Mouse (Mus musculus) small intestine, adult 2 months (tissue): Measurements from ENCODE around the gene Trim2. TPM values are rescaled to one million over a fixed set of nuclear protein-coding genes. Genes with fewer than 3 reads are reported as not detected.

Experiments
- H3K27ac ChIP-seq: fragments of 200-500 bp; 2 replicates; pipeline ENCODE4 v1.5.1; 2012; ENCODE audit warnings: low read depth, low read length, control low read depth, inconsistent platforms; ENCODE audit not compliant: insufficient read depth
- H3K27me3 ChIP-seq: fragments of 200-500 bp; 2 replicates; pipeline ENCODE4 v1.6.1; 2012; ENCODE audit warnings: mild to moderate bottlenecking, moderate library complexity, low read length, inconsistent platforms; ENCODE audit not compliant: control insufficient read depth, insufficient read depth
- H3K36me3 ChIP-seq: fragments of 200-500 bp; 2 replicates; pipeline ENCODE4 v1.6.1; 2012; ENCODE audit warnings: mild to moderate bottlenecking, low read length, control low read depth, inconsistent platforms; ENCODE audit not compliant: control insufficient read depth, insufficient read depth
- H3K4me1 ChIP-seq: fragments of 200-500 bp; 2 replicates; pipeline ENCODE4 v1.6.1; 2012; ENCODE audit warnings: low read length, inconsistent platforms, mixed read lengths; ENCODE audit not compliant: control insufficient read depth, insufficient read depth, insufficient read length
- H3K4me3 ChIP-seq: fragments of 200-500 bp; 2 replicates; pipeline ENCODE4 v1.5.1; 2012; ENCODE audit warnings: low read depth, mild to moderate bottlenecking, control low read depth, inconsistent platforms, low read length, moderate library complexity
- CTCF ChIP-seq: fragments of 200-500 bp; IDR thresholded peaks from 2 replicates; pipeline ENCODE4 v1.5.1; 2012; ENCODE audit warnings: low read depth, mild to moderate bottlenecking, control low read depth, inconsistent platforms, low read length, moderate library complexity, mixed read lengths; ENCODE audit not compliant: insufficient replicate concordance, insufficient read length; ENCODE audit errors: extremely low read depth
- POLR2A ChIP-seq: fragments of 200-500 bp; IDR thresholded peaks from 2 replicates; pipeline ENCODE4 v1.6.1; 2012; ENCODE audit warnings: low read depth, mild to moderate bottlenecking, control low read depth, inconsistent platforms, low read length, moderate library complexity
- WGBS: fragments of 180-500 bp; shearing (Covaris S2); methylation state at CpG from one replicate; pipeline ENCODE4 v1.1.7; 2018; 5-methylcytosine and 5-hydroxymethylcytosine counted together
- polyA plus RNA-seq: library from polyadenylated mRNA; depleted of rRNA; stranded (reverse); fragments of >200 nt; gene quantifications from 2 replicates; pipeline ENCODE4 v1.2.3, GENCODE M21; 2012

Trim2 gene
- polyA plus RNA-seq, 1 experiment: 52.4 TPM

GRCm38 (mm10) chr3:84175337-84176315, 131.1 kb downstream of the Trim2 start:
- Histone ChIP-seq H3K27ac (no peak overlapping the region), H3K4me3 (no peak overlapping the region), H3K36me3 (peaks cover 31% of the 10 kb centered on the region), H3K4me1 (no peaks in the 10 kb centered on the region; the same call in 1 of the 2 replicates), H3K27me3 (no peaks in the 10 kb centered on the region)
- TF ChIP-seq POLR2A: no peak
- TF ChIP-seq CTCF: peak; percentile 74; the same call in 1 of the 2 replicates
- WGBS: 59% methylated on average over 7 of the region's 7 CpGs

- Histone ChIP-seq H3K27me3 (no peaks in the 10 kb centered on the region), H3K4me3 (no peak within 1 kb of the TSS), H3K27ac (no peak within 1 kb of the TSS), H3K36me3 (peaks cover 32% of the 10 kb centered on the region), H3K4me1 (no peaks in the 10 kb centered on the region; the same call in 1 of the 2 replicates)
- no peak for TF ChIP-seq CTCF
- no peak for TF ChIP-seq POLR2A
- 78% methylated on average over 11 of the region's 11 CpGs for WGBS
These were observed 133.0 kb downstream of the Trim2 start, which contains the start of gene Gm6525 for GRCm38 (mm10) chr3:84173581-84174154. Gene Gm6525, plus strand, starts transcription at chr3:84174104.

GRCm38 (mm10) chr3:84172406-84172805, 134.3 kb downstream of the Trim2 start:
- H3K27me3 ChIP-seq: no peaks in the 10 kb centered on the region
- 63% methylated on average over 11 of the region's 11 CpGs for WGBS
- H3K4me1 ChIP-seq: no peaks in the 10 kb centered on the region
- no peak for TF ChIP-seq CTCF
- no peak for TF ChIP-seq POLR2A
- peaks cover 38% of the 10 kb centered on the region for H3K36me3 ChIP-seq
- H3K4me3 ChIP-seq: no peak overlapping the region
- H3K27ac ChIP-seq: no peak overlapping the region

GRCm38 (mm10) chr3:84169393-84170005, 137.2 kb downstream of the Trim2 start:
- 80% methylated on average over 8 of the region's 8 CpGs for WGBS
- TF ChIP-seq CTCF (no peak), POLR2A (no peak)
- no peak overlapping the region for H3K4me3 ChIP-seq
- no peak overlapping the region for H3K27ac ChIP-seq
- peaks cover 45% of the 10 kb centered on the region for H3K36me3 ChIP-seq
- no peaks in the 10 kb centered on the region for H3K27me3 ChIP-seq
- H3K4me1 ChIP-seq: no peaks in the 10 kb centered on the region

DNA sequence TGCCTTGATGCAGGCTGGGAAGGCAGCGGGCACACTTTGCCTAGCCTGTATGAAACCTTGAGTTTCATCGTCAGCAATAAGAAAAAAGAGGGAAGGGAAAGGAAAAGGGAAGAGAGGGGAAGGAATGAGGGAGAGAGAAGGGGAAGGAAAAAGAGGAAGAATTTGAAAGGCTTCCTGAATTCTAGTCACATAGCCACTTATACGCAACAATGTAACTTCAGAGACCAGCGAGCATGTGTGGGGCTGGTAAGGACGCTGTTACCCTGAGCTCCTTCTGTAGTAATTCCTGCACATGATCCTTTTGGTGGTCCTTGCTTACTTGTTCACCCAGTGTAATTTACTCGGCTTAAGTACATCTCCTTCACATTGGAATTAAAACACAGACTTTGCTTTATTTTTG, 137.7 kb downstream of the Trim2 start:
- no peak for TF ChIP-seq CTCF
- TF ChIP-seq POLR2A: no peak
- H3K4me3 ChIP-seq: no peak overlapping the region
- H3K27ac ChIP-seq: no peak overlapping the region
- WGBS: 85% methylated on average over 6 of the region's 6 CpGs
- no peaks in the 10 kb centered on the region for H3K27me3 ChIP-seq
- H3K4me1 ChIP-seq: no peaks in the 10 kb centered on the region
- H3K36me3 ChIP-seq: peaks cover 46% of the 10 kb centered on the region

- WGBS: 56% methylated on average over 5 of the region's 5 CpGs
- no peak overlapping the region for H3K4me3 ChIP-seq
- peaks cover 45% of the 10 kb centered on the region for H3K36me3 ChIP-seq
- no peaks in the 10 kb centered on the region for H3K4me1 ChIP-seq
- no peak overlapping the region for H3K27ac ChIP-seq
- TF ChIP-seq POLR2A (no peak), CTCF (no peak)
- H3K27me3 ChIP-seq: no peaks in the 10 kb centered on the region
These were observed 140.6 kb downstream of the Trim2 start for GRCm38 (mm10) chr3:84166073-84166472.
